Mouse (Mus musculus): Measurements from ENCODE around the gene Olfr165. TPM values are rescaled to one million over a fixed set of nuclear protein-coding genes. Genes with fewer than 3 reads are reported as not detected.
"Not testable (repeated sequence)": the region's sequence is repeated elsewhere in the genome, so short reads cannot be mapped to it uniquely, and the experiment has no call there.

Olfr165 gene
- polyA plus RNA-seq (2014; fragmentation: Nextera tagmentation; extraction: Ambion mirVana), result not detected in 2 replicates

DNA sequence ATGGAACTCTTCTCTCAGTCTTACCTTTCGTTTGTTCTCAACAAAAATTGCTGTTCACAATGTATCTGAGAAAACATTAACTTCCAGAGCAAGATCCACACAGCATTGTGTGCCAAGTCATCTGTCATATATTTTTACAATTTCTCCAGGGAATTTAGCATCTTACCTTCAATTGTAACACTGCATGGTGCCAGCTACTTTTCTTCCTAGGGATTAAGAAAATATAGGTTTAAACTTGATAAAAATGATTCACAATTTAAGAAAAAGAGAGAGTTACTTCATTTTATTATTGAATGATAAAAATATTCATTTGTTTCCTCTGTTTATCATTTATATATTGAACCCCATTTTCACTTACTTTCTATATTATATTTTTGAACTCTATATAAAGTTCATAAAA, at the start of gene Olfr165:
Gene Olfr165 (minus strand): TSS at position 101 of the 400 bp plus-strand sequence.
- H3K36me3 ChIP-seq (ENCODE audit: control insufficient read depth, insufficient read depth, low read length), result no peaks in the 10 kb centered on the region
- H3K27ac ChIP-seq (ENCODE audit: low read depth, low read length), result no peak within 1 kb of the TSS
- WGBS, result 60% methylated on average over 1 of the region's 1 CpGs
- ATAC-seq (ENCODE audit: insufficient read depth, low FRiP score, low TSS enrichment), result no peak
- H3K27me3 ChIP-seq (ENCODE audit: control insufficient read depth, insufficient read depth, low read length), result no peaks in the 10 kb centered on the region
- H3K9me3 ChIP-seq (ENCODE audit: control insufficient read depth, low read length), result no peaks in the 10 kb centered on the region
- no peak within 1 kb of the TSS for H3K9ac ChIP-seq (ENCODE audit: low read length)
- no peak for DNase-seq (ENCODE audit: low spot score)
- H3K4me3 ChIP-seq (ENCODE audit: low read depth, low read length), result no peak within 1 kb of the TSS
- H3K4me2 ChIP-seq (ENCODE audit: low read depth), result no peak within 1 kb of the TSS
- no peaks in the 10 kb centered on the region for H3K4me1 ChIP-seq (ENCODE audit: control insufficient read depth, insufficient read depth, low read length)

DNA sequence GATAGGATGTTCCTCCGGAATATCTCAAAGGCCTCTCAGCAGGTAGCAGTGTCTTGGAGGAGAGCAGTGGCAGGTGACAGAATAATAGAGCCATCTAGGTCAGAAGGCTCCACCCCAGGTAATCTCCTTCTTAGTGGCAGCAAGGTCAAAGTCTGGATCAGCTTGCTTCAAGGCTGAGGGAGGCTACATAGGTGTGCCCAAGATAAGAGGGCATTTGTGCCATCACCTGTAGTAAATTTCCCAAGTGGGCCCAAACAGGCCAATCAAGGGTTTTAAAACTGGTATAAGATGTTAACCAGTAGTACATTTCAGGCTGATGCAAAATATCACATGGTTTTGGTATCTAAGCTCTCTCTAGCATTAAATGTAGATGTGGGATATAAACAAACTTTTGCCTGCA, 41.4 kb upstream of the Olfr165 start:
- DNase-seq (ENCODE audit: low spot score) (no peak), ATAC-seq (ENCODE audit: insufficient read depth, low FRiP score, low TSS enrichment) (no peak)
- Histone ChIP-seq H3K27ac (ENCODE audit: low read depth, low read length) (no peak overlapping the region), H3K4me2 (ENCODE audit: low read depth) (no peak overlapping the region), H3K9ac (ENCODE audit: low read length) (no peak overlapping the region), H3K4me3 (ENCODE audit: low read depth, low read length) (no peak overlapping the region), H3K27me3 (ENCODE audit: control insufficient read depth, insufficient read depth, low read length) (no peaks in the 10 kb centered on the region), H3K9me3 (ENCODE audit: control insufficient read depth, low read length) (no peaks in the 10 kb centered on the region), H3K4me1 (ENCODE audit: control insufficient read depth, insufficient read depth, low read length) (no peaks in the 10 kb centered on the region), H3K36me3 (ENCODE audit: control insufficient read depth, insufficient read depth, low read length) (no peaks in the 10 kb centered on the region)
- WGBS, result 77% methylated on average over 1 of the region's 1 CpGs

DNA sequence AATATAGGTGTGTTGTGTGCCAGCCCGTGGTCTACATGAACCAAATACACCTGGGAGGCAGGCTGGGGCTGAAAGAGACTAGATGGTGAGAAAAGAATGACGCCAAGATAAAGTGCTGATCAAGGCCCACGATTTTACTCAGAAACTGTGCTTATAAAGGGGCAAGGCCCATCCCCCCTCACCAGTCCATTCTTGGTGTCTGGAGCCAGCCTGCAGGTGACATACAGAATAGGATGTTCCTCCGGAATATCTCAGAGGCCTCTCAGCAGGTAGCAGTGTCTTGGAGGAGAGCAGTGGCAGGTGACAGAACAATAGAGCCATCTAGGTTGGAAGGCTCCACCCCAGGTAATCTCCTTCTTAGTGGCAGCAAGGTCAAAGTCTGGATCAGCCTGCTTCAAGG, 35.8 kb upstream of the Olfr165 start:
- ATAC-seq (ENCODE audit: insufficient read depth, low FRiP score, low TSS enrichment); H3K9ac ChIP-seq (ENCODE audit: low read length); H3K9me3 ChIP-seq (ENCODE audit: control insufficient read depth, low read length); H3K36me3 ChIP-seq (ENCODE audit: control insufficient read depth, insufficient read depth, low read length); H3K4me1 ChIP-seq (ENCODE audit: control insufficient read depth, insufficient read depth, low read length); DNase-seq (ENCODE audit: low spot score); H3K27me3 ChIP-seq (ENCODE audit: control insufficient read depth, insufficient read depth, low read length); H3K4me3 ChIP-seq (ENCODE audit: low read depth, low read length); H3K27ac ChIP-seq (ENCODE audit: low read depth, low read length); H3K4me2 ChIP-seq (ENCODE audit: low read depth): not testable (repeated sequence)
- 80% methylated on average over 4 of the region's 4 CpGs for WGBS

GRCm38 (mm10) chr16:19387984-19388383, 35.0 kb downstream of the Olfr165 start:
- no peaks in the 10 kb centered on the region for H3K27me3 ChIP-seq (ENCODE audit: control insufficient read depth, insufficient read depth, low read length)
- H3K36me3 ChIP-seq (ENCODE audit: control insufficient read depth, insufficient read depth, low read length), result no peaks in the 10 kb centered on the region
- H3K4me1 ChIP-seq (ENCODE audit: control insufficient read depth, insufficient read depth, low read length), result no peaks in the 10 kb centered on the region
- no peak overlapping the region for H3K4me2 ChIP-seq (ENCODE audit: low read depth)
- no peak for DNase-seq (ENCODE audit: low spot score)
- WGBS, result 61% methylated on average over 3 of the region's 3 CpGs
- no peak for ATAC-seq (ENCODE audit: insufficient read depth, low FRiP score, low TSS enrichment)
- H3K4me3 ChIP-seq (ENCODE audit: low read depth, low read length), result no peak overlapping the region
- H3K27ac ChIP-seq (ENCODE audit: low read depth, low read length), result no peak overlapping the region
- H3K9me3 ChIP-seq (ENCODE audit: control insufficient read depth, low read length), result no peaks in the 10 kb centered on the region
- H3K9ac ChIP-seq (ENCODE audit: low read length), result no peak overlapping the region

Other genes starting within 250 kb of the Olfr165 start
- gene Olfr164, start 109.1 kb downstream of the Olfr165 start, polyA plus RNA-seq (2014; fragmentation: Nextera tagmentation; extraction: Ambion mirVana), result not detected in 2 replicates
- not detected in 2 replicates for gene Olfr166, start 60.6 kb upstream of the Olfr165 start, polyA plus RNA-seq (2014; fragmentation: Nextera tagmentation; extraction: Ambion mirVana)
- not detected in 2 replicates for gene Olfr167, start 99.1 kb upstream of the Olfr165 start, polyA plus RNA-seq (2014; fragmentation: Nextera tagmentation; extraction: Ambion mirVana)
- gene Olfr168, start 112.4 kb upstream of the Olfr165 start, polyA plus RNA-seq (2014; fragmentation: Nextera tagmentation; extraction: Ambion mirVana), result not detected in 2 replicates
- gene Olfr169, start 148.7 kb upstream of the Olfr165 start, polyA plus RNA-seq (2014; fragmentation: Nextera tagmentation; extraction: Ambion mirVana), result not detected in 2 replicates
- not detected in 2 replicates for gene Olfr170, start 188.7 kb upstream of the Olfr165 start, polyA plus RNA-seq (2014; fragmentation: Nextera tagmentation; extraction: Ambion mirVana)
- not detected in 2 replicates for gene Olfr171, start 206.8 kb upstream of the Olfr165 start, polyA plus RNA-seq (2014; fragmentation: Nextera tagmentation; extraction: Ambion mirVana)